Mouse (Mus musculus): ENCODE results near the gene Fermt3.

Fermt3 gene

GRCm38 (mm10) chr19:6969665-6970381 is 49.4 kb downstream of the Fermt3 start:
- DNase-seq = peak; percentile 83 to 88

GRCm38 (mm10) chr19:6969291-6969664 is 50.0 kb downstream of the Fermt3 start:
- DNase-seq = no peak

GRCm38 (mm10) chr19:6968491-6969271 is 50.6 kb downstream of the Fermt3 start:
- peak; percentile 30 to 36 for DNase-seq

- no peak for DNase-seq
Observed at GRCm38 (mm10) chr19:6956461-6956860, 62.8 kb downstream of the Fermt3 start.

- no peak for DNase-seq
Observed at GRCm38 (mm10) chr19:6955424-6955823, 63.8 kb downstream of the Fermt3 start.

- peak; percentile 43 to 50 for DNase-seq
Observed at GRCm38 (mm10) chr19:6954046-6954445, 65.2 kb downstream of the Fermt3 start.

- no peak for DNase-seq
Observed at GRCm38 (mm10) chr19:6952712-6953037, 66.6 kb downstream of the Fermt3 start.

GRCm38 (mm10) chr19:6951994-6952711 is 67.1 kb downstream of the Fermt3 start:
- peak; percentile 41 to 48 for DNase-seq

- DNase-seq = peak; percentile 64 to 68
Observed at GRCm38 (mm10) chr19:6951381-6951968, 67.8 kb downstream of the Fermt3 start.

GRCm38 (mm10) chr19:6950613-6951153 is 68.6 kb downstream of the Fermt3 start:
- peak in 1 of 2 experiments; percentile 29 for DNase-seq

GRCm38 (mm10) chr19:6949951-6950350 is 69.3 kb downstream of the Fermt3 start:
- no peak for DNase-seq

- no peak for DNase-seq
Observed at GRCm38 (mm10) chr19:6949532-6949931, 69.7 kb downstream of the Fermt3 start.

Data from B cell, adult 2 months (primary cell).